Mouse (Mus musculus) intestine, postnatal 0 days (tissue): ENCODE measurements at regions not wholly inside any gene's neighbourhood (a gene's known extent, or its start where the extent isn't known, plus 50 kb on each side); places are given as distances from the start of the nearest gene placed in this dataset.

Source experiments
- ATAC-seq: fragments of 200-750 bp; cut with Nextera tagmentation; 2 replicates; pipeline ENCODE4 v1.8.0; 2017; ENCODE audit warnings: mild to moderate bottlenecking, moderate TSS enrichment, moderate library complexity
- H3K27ac ChIP-seq: fragments of 300-500 bp; sonication (generic); 2 replicates; pipeline ENCODE4 v1.5.1; 2014; ENCODE audit warnings: mild to moderate bottlenecking, low read depth, low read length, moderate library complexity
- H3K27me3 ChIP-seq: fragments of 300-500 bp; sonication (generic); replicated peaks from 2 replicates; pipeline ENCODE4 v1.6.1; 2014; ENCODE audit warnings: low read length, mixed read lengths; ENCODE audit not compliant: control insufficient read depth, insufficient read depth
- H3K36me3 ChIP-seq: fragments of 300-500 bp; sonication (generic); 2 replicates; pipeline ENCODE4 v1.6.1; 2014; ENCODE audit warnings: mild to moderate bottlenecking, moderate library complexity; ENCODE audit not compliant: control insufficient read depth, insufficient read depth
- H3K4me1 ChIP-seq: fragments of 300-500 bp; sonication (generic); replicated peaks from 2 replicates; pipeline ENCODE4 v1.6.1; 2014; ENCODE audit warnings: antibody characterized with exemption, low read length, mixed read lengths; ENCODE audit not compliant: control insufficient read depth, insufficient read depth
- H3K4me2 ChIP-seq: fragments of 300-500 bp; sonication (generic); replicated peaks from 2 replicates; pipeline ENCODE4 v1.6.1; 2014; ENCODE audit warnings: low read depth, mild to moderate bottlenecking, moderate library complexity
- H3K4me3 ChIP-seq: fragments of 300-500 bp; sonication (generic); 2 replicates; pipeline ENCODE4 v1.5.1; 2014; ENCODE audit warnings: low read depth, low read length
- H3K9ac ChIP-seq: fragments of 300-500 bp; sonication (generic); 2 replicates; pipeline ENCODE4 v1.6.1; 2014; ENCODE audit warnings: mild to moderate bottlenecking, low read depth, low read length
- H3K9me3 ChIP-seq: fragments of 300-500 bp; sonication (generic); 2 replicates; pipeline ENCODE4 v1.6.1; 2016; ENCODE audit warnings: mixed run types; ENCODE audit not compliant: control insufficient read depth
- CTCF ChIP-seq: sonication (generic); IDR thresholded peaks from 2 replicates; pipeline ENCODE4 v1.5.1; 2016; ENCODE audit warnings: low read depth, mild to moderate bottlenecking, control low read depth, antibody characterized with exemption, moderate library complexity
- WGBS: fragments of 180-500 bp; shearing (Covaris S2); extraction: QIAGEN DNeasy Blood & Tissue Kit; methylation state at CpG from one replicate; pipeline ENCODE4 v1.1.7; 2014; 5-methylcytosine and 5-hydroxymethylcytosine counted together

- H3K4me2 ChIP-seq: no peak overlapping the region
- H3K36me3 ChIP-seq: no peaks in the 10 kb centered on the region
- H3K9ac ChIP-seq: no peak overlapping the region
- H3K4me3 ChIP-seq: no peak overlapping the region
- no peak for TF ChIP-seq CTCF
- no peaks in the 10 kb centered on the region for H3K9me3 ChIP-seq
- no peak for ATAC-seq
- no peaks in the 10 kb centered on the region for H3K27me3 ChIP-seq
- WGBS: 88% methylated on average over 5 of the region's 5 CpGs
- no peak overlapping the region for H3K27ac ChIP-seq
- H3K4me1 ChIP-seq: no peaks in the 10 kb centered on the region
Measured at GRCm38 (mm10) chr9:17557611-17558370, 734.1 kb upstream of the Chordc1 start.

- H3K36me3 ChIP-seq: no peaks in the 10 kb centered on the region
- 80% methylated on average over 3 of the region's 3 CpGs for WGBS
- no peak for ATAC-seq
- H3K27ac ChIP-seq: no peak overlapping the region
- H3K27me3 ChIP-seq: no peaks in the 10 kb centered on the region
- H3K4me1 ChIP-seq: no peaks in the 10 kb centered on the region
- no peak overlapping the region for H3K4me3 ChIP-seq
- TF ChIP-seq CTCF: no peak
- no peak overlapping the region for H3K4me2 ChIP-seq
- H3K9ac ChIP-seq: no peak overlapping the region
- no peaks in the 10 kb centered on the region for H3K9me3 ChIP-seq
Measured at GRCm38 (mm10) chr9:17567784-17568518, 724.0 kb upstream of the Chordc1 start.

DNA sequence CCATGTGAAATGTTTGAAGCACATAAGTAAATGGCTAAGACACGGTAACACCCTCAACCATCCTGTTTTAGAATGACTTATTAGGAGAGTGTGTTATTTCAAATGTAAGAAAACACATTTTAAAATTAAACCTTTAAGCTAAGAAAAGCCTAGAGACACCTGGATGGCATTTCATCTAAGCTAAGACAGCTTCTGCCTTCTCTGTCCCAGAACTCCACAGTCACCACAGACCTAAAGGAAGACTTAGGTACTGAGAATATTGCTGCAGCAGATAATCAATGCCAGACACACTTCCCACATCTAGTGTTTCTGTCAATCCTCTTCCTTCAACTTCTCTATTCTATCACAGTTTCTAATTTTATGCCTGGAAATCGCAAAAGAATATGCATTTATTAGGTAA is 704.4 kb upstream of the Chordc1 start:
- no peaks in the 10 kb centered on the region for H3K36me3 ChIP-seq
- ATAC-seq: no peak
- no peaks in the 10 kb centered on the region for H3K9me3 ChIP-seq
- H3K9ac ChIP-seq: no peak overlapping the region
- H3K4me3 ChIP-seq: no peak overlapping the region
- WGBS: 87% methylated on average over 2 of the region's 2 CpGs
- H3K4me2 ChIP-seq: no peak overlapping the region
- no peaks in the 10 kb centered on the region for H3K4me1 ChIP-seq
- H3K27me3 ChIP-seq: no peaks in the 10 kb centered on the region
- TF ChIP-seq CTCF: no peak
- H3K27ac ChIP-seq: no peak overlapping the region

GRCm38 (mm10) chr9:17587968-17588550 is 703.9 kb upstream of the Chordc1 start:
- no peak overlapping the region for H3K4me2 ChIP-seq
- H3K9me3 ChIP-seq: no peaks in the 10 kb centered on the region
- 60% methylated on average over 2 of the region's 2 CpGs for WGBS
- H3K36me3 ChIP-seq: no peaks in the 10 kb centered on the region
- no peaks in the 10 kb centered on the region for H3K27me3 ChIP-seq
- ATAC-seq: no peak
- no peak for TF ChIP-seq CTCF
- H3K9ac ChIP-seq: no peak overlapping the region
- no peak overlapping the region for H3K27ac ChIP-seq
- no peak overlapping the region for H3K4me3 ChIP-seq
- no peaks in the 10 kb centered on the region for H3K4me1 ChIP-seq

DNA sequence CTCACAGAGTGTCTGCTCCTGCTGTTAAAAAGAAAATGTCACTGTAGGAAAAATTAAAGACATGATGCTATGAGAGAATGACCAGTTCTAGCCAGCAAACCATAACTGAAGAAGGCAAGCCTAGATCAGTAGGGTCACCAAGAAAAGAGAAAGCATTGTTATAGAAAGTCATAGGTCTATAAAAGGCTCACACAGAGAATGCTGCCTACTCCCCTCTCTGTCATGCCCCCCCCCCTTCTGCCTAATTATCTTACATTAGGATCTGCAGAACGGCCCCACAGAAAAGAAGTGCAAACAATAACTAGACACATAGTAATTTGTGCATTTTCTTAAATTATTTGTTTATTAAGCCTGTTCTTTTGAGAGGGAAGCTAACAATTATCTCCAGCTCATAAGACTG is 680.8 kb upstream of the Chordc1 start:
- no peak overlapping the region for H3K4me3 ChIP-seq
- no peak for TF ChIP-seq CTCF
- no peaks in the 10 kb centered on the region for H3K27me3 ChIP-seq
- no peak overlapping the region for H3K9ac ChIP-seq
- WGBS: 40% methylated on average over 1 of the region's 1 CpGs
- no peaks in the 10 kb centered on the region for H3K4me1 ChIP-seq
- no peak overlapping the region for H3K4me2 ChIP-seq
- ATAC-seq: no peak
- H3K36me3 ChIP-seq: no peaks in the 10 kb centered on the region
- no peaks in the 10 kb centered on the region for H3K9me3 ChIP-seq
- H3K27ac ChIP-seq: no peak overlapping the region

GRCm38 (mm10) chr9:17642513-17642912 is 649.4 kb upstream of the Chordc1 start:
- ATAC-seq: no peak
- no peak overlapping the region for H3K4me2 ChIP-seq
- no peaks in the 10 kb centered on the region; the same call in 1 of the 2 replicates for H3K4me1 ChIP-seq
- H3K9me3 ChIP-seq: no peaks in the 10 kb centered on the region
- no peak for TF ChIP-seq CTCF
- no peaks in the 10 kb centered on the region for H3K27me3 ChIP-seq
- WGBS: 95% methylated on average over 1 of the region's 1 CpGs
- no peak overlapping the region for H3K4me3 ChIP-seq
- H3K36me3 ChIP-seq: no peaks in the 10 kb centered on the region
- H3K9ac ChIP-seq: no peak overlapping the region
- H3K27ac ChIP-seq: no peak overlapping the region
